Mouse (Mus musculus): Measurements from ENCODE around the gene Narf.
A peak's percentile ranks its signal among the peaks of the same experiment; 100 is the strongest.

DNA sequence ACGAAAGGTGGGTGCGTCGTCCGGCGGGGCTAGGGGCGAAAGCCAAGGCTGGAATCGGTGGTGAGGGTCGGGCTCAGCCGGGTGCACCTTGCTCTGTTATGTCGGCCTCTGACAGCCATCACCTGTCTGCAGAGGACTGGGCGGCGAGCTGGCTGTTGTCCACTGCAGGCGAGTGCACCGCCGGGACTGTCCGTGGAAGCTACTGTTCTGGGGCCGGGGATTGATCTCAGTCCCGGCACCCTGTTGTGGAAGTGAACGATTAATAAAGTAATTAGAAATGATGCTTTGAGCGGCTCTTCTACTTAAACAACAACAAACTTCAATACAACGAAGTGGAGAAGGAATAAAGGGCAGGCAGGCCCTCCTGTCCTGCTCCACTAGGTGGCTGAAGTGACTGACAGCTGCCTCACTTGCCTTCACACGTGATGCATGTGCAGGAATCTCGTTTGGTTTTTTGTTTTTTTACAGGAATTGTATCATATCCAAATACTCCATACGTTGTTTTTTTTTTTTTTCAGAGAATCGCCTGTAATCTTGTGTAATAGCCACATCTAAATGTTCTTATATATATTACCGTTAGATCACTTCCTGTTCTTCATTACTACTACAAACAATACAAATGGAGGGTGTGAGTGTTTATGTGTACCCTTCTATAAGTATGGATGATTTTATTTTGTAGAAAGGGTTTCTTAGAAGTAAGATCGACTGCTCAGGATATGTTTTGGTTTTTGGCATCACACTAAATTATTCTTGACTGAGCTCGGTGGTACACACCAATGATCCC is 484 bp downstream of the Narf start:
- TF ChIP-seq CTCF (conservative IDR thresholded peaks at IDR 0.05; ENCODE audit: low read length) (0 out of 2 replicates have a peak, but pooled peaks have one; percentile 2), NANOG (IDR thresholded peaks at IDR 0.05; ENCODE audit: borderline replicate concordance, low read length) (no peak), POU5F1 (IDR thresholded peaks at IDR 0.05; ENCODE audit: borderline replicate concordance, low read length) (no peak)
